Mouse (Mus musculus) limb, embryonic 13.5 days (tissue): ENCODE measurements around the gene Mal. TPM values are rescaled to one million over a fixed set of nuclear protein-coding genes. Genes with fewer than 3 reads are reported as not detected.

ENCODE experiments used
- ATAC-seq: fragments of 200-750 bp; cut with Nextera tagmentation; 2 replicates; pipeline ENCODE4 v1.8.0; 2017; ENCODE audit warnings: low read depth, moderate number of reproducible peaks, moderate TSS enrichment; ENCODE audit not compliant: low FRiP score
- H3K27ac ChIP-seq: fragments of 300-500 bp; sonication (generic); 2 replicates; pipeline ENCODE4 v1.5.1; 2015; ENCODE audit warnings: inconsistent platforms, mild to moderate bottlenecking, moderate library complexity
- H3K27me3 ChIP-seq: fragments of 300-500 bp; sonication (generic); 2 replicates; pipeline ENCODE4 v1.6.1; 2015; ENCODE audit warnings: mild to moderate bottlenecking, inconsistent platforms
- H3K36me3 ChIP-seq: fragments of 300-500 bp; sonication (generic); 2 replicates; pipeline ENCODE4 v1.6.1; 2015; ENCODE audit warnings: inconsistent platforms, mild to moderate bottlenecking, moderate library complexity
- H3K4me1 ChIP-seq: fragments of 300-500 bp; sonication (generic); 2 replicates; pipeline ENCODE4 v1.6.1; 2015; ENCODE audit warnings: inconsistent platforms
- H3K4me2 ChIP-seq: fragments of 300-500 bp; sonication (generic); replicated peaks from 2 replicates; pipeline ENCODE4 v1.6.1; 2015; ENCODE audit warnings: inconsistent platforms, mild to moderate bottlenecking, moderate library complexity
- H3K4me3 ChIP-seq: fragments of 300-500 bp; sonication (generic); 2 replicates; pipeline ENCODE4 v1.5.1; 2015; ENCODE audit warnings: moderate library complexity, mild to moderate bottlenecking, inconsistent platforms
- H3K9ac ChIP-seq: fragments of 300-500 bp; sonication (generic); 2 replicates; pipeline ENCODE4 v1.6.1; 2015; ENCODE audit warnings: mild to moderate bottlenecking, inconsistent platforms
- H3K9me3 ChIP-seq: fragments of 300-500 bp; sonication (generic); 2 replicates; pipeline ENCODE4 v1.6.1; 2016; ENCODE audit warnings: inconsistent platforms
- WGBS: fragments of 180-500 bp; shearing (Covaris S2); methylation state at CpG from one replicate; pipeline ENCODE4 v1.1.7; 2015; 5-methylcytosine and 5-hydroxymethylcytosine counted together
- polyA plus RNA-seq: library from polyadenylated mRNA; unstranded; fragments of >200 nt; fragmentation: Nextera tagmentation; extraction: Ambion mirVana; gene quantifications from 2 replicates; pipeline ENCODE4 v1.2.1, GENCODE M21; 2015

Mal gene
- polyA plus RNA-seq, 1 experiment from 2014 or later: 1.6 TPM

DNA sequence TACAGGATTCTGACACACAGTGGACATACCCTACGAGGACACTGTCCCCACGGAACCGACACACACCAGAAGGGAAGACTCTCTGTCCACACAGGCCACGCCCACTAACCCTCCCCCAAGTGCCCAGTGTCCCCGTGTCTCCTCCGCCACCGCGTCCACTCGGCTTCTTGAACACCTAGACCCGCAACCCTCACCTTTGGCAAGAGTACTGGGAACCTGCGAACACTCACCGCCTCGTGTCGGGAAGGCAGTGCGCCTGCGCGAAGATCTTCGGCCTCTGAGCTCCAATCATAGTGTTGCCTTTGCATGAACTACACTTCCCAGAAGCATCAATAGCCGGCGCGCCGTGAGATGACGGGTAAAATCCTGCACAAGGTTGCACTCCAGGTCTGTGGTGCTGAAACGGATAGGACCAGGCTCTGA is 72.0 kb downstream of the Mal start:
- Histone ChIP-seq H3K4me1 (peaks cover 24% of the 10 kb centered on the region), H3K27ac (no peak overlapping the region), H3K9ac (peak overlapping the region; percentile 72), H3K36me3 (peaks cover 6% of the 10 kb centered on the region; the same call in 1 of the 2 replicates), H3K27me3 (no peaks in the 10 kb centered on the region), H3K4me2 (peak overlapping the region; percentile 71), H3K4me3 (peak overlapping the region; percentile 61), H3K9me3 (no peaks in the 10 kb centered on the region)
- WGBS: under 1% methylated on average over 24 of the region's 24 CpGs
- peak; percentile 88 for ATAC-seq

Other genes starting within 250 kb of the Mal start
- 0.14 and 0.32 TPM in 2 replicates for gene Gpat2, start 231.5 kb downstream of the Mal start, polyA plus RNA-seq
- gene Fahd2a, start 212.1 kb downstream of the Mal start, polyA plus RNA-seq: 22.8 and 24.9 TPM in 2 replicates
- 1.2 and 1.5 TPM in 2 replicates for gene Kcnip3, start 134.6 kb downstream of the Mal start, polyA plus RNA-seq
- gene Prom2, start 115.2 kb downstream of the Mal start, polyA plus RNA-seq: 1.8 and 2.3 TPM in 2 replicates
- gene Zfp661, start 69.6 kb downstream of the Mal start, polyA plus RNA-seq: 5.2 and 6.1 TPM in 2 replicates
- 136 and 145 TPM in 2 replicates for gene Mrps5, start 69.5 kb downstream of the Mal start, polyA plus RNA-seq
- 6.5 and 7.0 TPM in 2 replicates for gene Mall, start 73.2 kb upstream of the Mal start, polyA plus RNA-seq
- gene Nphp1, start 132.2 kb upstream of the Mal start, polyA plus RNA-seq: 33.5 and 34.6 TPM in 2 replicates
- gene Mtln, start 135.8 kb upstream of the Mal start, polyA plus RNA-seq: 26.2 and 29.5 TPM in 2 replicates
- gene Bub1, start 175.2 kb upstream of the Mal start, polyA plus RNA-seq: 54.0 and 58.5 TPM in 2 replicates
- 0.06 and 0.11 TPM in 2 replicates for gene Acoxl, start 182.2 kb upstream of the Mal start, polyA plus RNA-seq